Mouse (Mus musculus) layer of hippocampus, postnatal 10 days (tissue): ENCODE results near the gene Eva1a. TPM values are rescaled to one million over a fixed set of nuclear protein-coding genes. Genes with fewer than 3 reads are reported as not detected.

Source experiments
- DNase-seq, 2 experiments: peaks; one replicate each; pipeline ENCODE4 v3.0.0; 2021; ENCODE audit warnings: low spot score in 2 of 2
- total RNA-seq, 2 experiments: library from RNA; stranded (reverse); gene quantifications; 2 replicates each; pipeline ENCODE4 v1.2.3; 2021

The Eva1a gene
- total RNA-seq, 2 experiments from 2014 or later = 12.0 to 13.2 TPM

DNA sequence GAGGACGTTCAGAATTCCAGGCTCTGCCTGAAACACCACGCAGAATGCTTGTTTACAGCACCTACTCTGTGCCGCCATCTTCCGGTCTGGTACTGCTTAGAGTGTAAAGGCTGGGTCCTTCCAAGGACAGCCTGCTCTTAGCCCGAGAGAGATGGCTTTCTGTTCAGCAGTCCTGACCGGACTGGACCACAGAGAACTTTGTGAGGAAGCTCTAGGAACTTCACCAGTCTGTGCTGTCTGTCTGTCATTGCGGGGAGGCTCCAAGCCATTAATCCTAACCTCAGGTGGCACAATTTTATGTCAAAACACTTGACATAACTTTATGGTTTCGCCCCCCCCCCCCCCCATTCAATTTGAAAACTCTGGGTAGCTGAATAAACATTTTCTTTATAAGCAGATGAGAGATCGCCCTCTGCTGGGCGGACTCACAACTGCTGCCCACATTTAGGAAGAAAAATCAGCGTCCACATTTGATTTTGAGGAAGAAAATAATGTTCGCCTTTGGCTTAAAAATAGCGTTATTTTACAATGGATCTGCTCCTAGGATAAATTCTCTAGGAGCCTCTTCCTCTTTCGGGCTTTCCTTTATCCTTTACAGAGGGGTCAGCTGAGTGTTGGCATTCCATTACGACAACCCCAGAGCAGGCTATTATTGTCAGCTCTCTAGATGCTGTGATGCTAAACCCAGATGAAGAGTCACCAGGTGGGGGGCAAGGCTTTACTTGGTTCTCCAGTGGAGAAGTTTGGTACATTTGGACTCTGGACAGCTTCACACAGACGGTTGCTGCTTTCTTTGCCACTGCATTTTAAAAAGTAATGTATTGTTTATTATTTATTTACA is 78.7 kb downstream of the Eva1a start:
- DNase-seq = peak; percentile 75 to 79

GRCm38 (mm10) chr6:82125134-82125533 is 84.3 kb downstream of the Eva1a start:
- peak in 1 of 2 experiments; percentile 1 for DNase-seq

DNA sequence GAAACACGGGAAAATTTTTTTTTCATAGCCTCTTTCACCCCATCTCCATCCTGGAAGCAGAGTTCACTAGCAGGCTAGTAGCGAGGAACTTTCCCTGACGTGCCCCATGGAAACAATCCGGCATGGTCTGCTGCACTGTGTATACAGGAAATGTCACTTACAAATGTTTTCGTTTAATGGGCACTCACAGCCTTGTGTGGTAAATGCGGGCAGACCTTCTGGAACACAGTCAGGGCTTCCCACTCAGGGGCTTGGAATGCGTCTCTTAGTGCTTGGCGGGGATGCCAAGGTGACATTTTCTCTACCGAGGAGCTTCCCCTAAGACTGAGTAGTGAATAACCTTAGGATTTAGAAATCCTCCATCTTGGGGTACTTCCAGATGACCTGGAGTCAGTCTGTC is 87.0 kb downstream of the Eva1a start:
- no peak for DNase-seq

DNA sequence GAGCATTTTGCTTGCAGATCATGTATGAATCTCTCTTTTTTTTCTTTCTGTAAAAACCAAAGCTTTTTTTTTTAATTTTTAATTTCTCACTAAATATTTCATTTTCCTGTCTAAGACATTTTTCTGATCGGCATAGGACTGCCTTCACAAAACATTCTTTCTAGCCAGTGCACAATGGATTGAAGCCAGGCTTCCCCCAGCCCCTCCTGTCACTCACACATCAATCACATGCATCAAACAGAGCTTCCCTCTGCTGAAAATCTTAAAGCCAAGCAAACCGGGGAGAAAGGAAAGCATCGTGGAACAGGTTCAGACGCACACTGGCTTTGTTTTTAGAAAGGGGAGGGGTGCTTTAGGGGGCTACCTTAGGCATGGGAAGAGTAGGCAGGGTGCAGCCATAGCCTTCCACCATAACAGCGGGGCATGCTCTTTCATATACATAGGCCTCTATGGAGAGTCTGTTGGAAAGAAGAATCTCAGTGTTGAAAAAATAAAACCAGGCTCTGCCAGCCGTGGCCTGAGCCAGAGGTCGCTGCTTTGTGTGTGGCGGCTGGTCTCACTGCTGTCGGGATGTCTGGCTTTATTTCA is 88.9 kb downstream of the Eva1a start:
- DNase-seq = no peak

DNA sequence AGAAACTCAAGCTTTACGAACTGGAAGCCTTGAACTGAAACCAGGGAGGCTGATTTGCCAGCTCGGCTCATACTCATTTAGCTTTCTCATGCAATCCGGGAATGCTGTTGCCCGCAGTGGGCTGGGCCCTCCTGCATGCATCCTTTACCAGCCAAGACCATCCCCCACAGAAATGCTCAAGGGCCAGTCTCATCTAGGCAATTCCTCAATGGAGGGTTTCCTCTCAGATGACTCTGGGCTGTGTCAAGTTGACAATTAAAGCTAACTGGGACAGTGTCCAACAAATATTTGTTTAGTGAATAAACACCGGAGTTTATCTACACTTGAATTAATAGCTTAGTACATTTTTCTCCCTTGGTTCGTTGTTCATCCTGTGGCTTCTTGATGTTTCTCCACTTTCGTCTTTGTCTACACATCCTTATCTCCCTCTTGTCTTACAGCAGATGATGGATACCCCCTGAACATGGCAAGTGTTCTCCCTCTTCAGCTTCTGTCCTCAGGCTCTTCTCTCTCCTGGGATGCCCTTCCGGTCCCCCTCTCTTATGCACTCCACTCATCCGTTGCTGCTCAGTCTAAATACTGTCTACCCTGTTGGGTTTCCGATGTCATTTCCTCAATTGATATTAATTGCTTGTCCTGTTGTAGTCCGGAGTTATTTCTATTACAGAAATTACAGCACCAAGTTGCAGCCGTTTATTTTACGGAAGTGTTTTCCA is 92.2 kb downstream of the Eva1a start:
- no peak for DNase-seq

DNA sequence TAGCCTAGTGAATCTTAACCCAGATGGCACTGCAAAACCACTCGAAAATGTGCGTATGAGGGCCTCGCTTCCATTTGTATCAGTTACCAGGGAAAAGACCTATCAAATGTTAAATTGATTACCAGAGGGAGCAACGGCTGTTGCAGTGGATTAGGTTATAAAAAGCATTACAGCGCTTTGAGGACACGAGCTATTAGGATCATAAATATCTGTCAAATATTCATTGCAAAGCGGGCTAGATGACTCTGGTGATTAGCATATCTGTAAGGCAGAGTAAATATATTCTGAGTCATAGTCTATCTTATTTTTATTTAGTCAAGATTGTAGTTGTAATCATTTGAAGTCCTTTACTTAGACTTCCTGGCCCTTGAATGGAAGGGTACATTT is 92.7 kb downstream of the Eva1a start:
- no peak for DNase-seq

GRCm38 (mm10) chr6:82135959-82136712 is 95.3 kb downstream of the Eva1a start:
- no peak for DNase-seq

Other genes starting within 250 kb of the Eva1a start
- gene Gcfc2, start 117.4 kb upstream of the Eva1a start, total RNA-seq = 10 to 100 TPM; 14.0 to 16.3 TPM
- gene Mrpl19, start 75.1 kb upstream of the Eva1a start, total RNA-seq = 10 to 100 TPM; 28.5 to 33.9 TPM